Mouse (Mus musculus) stomach, embryonic 14.5 days (tissue): Measurements from ENCODE around the gene Cntn5. TPM values are rescaled to one million over a fixed set of nuclear protein-coding genes. Genes with fewer than 3 reads are reported as not detected.

Experiments
- ATAC-seq: fragments of 200-750 bp; cut with Nextera tagmentation; 2 replicates; pipeline ENCODE4 v1.8.0; 2017; ENCODE audit warnings: low read depth, moderate TSS enrichment; ENCODE audit not compliant: insufficient number of reproducible peaks, insufficient read depth, low FRiP score
- H3K27ac ChIP-seq: fragments of 300-500 bp; sonication (generic); 2 replicates; pipeline ENCODE4 v1.5.1; 2014; ENCODE audit warnings: mild to moderate bottlenecking, low read length, moderate library complexity, mixed read lengths
- H3K27me3 ChIP-seq: fragments of 300-500 bp; sonication (generic); 2 replicates; pipeline ENCODE4 v1.6.1; 2014; ENCODE audit warnings: low read length, control low read depth, mixed read lengths; ENCODE audit not compliant: control insufficient read depth, insufficient read depth
- H3K36me3 ChIP-seq: fragments of 300-500 bp; sonication (generic); 2 replicates; pipeline ENCODE4 v1.6.1; 2014; ENCODE audit warnings: mild to moderate bottlenecking, control low read depth, low read length, moderate library complexity, mixed read lengths; ENCODE audit not compliant: control insufficient read depth, insufficient read depth
- H3K4me1 ChIP-seq: fragments of 300-500 bp; sonication (generic); 2 replicates; pipeline ENCODE4 v1.6.1; 2014; ENCODE audit warnings: low read length, control low read depth, mixed read lengths; ENCODE audit not compliant: control insufficient read depth, insufficient read depth
- H3K4me2 ChIP-seq: fragments of 300-500 bp; sonication (generic); replicated peaks from 2 replicates; pipeline ENCODE4 v1.6.1; 2014; ENCODE audit warnings: low read depth, low read length, control low read depth
- H3K4me3 ChIP-seq: fragments of 300-500 bp; sonication (generic); 2 replicates; pipeline ENCODE4 v1.5.1; 2014; ENCODE audit warnings: low read depth, low read length, control low read depth
- H3K9ac ChIP-seq: fragments of 300-500 bp; sonication (generic); replicated peaks from 2 replicates; pipeline ENCODE4 v1.6.1; 2014; ENCODE audit warnings: low read depth, mild to moderate bottlenecking, control low read depth, low read length, moderate library complexity, mixed read lengths
- H3K9me3 ChIP-seq: fragments of 300-500 bp; sonication (generic); 2 replicates; pipeline ENCODE4 v1.6.1; 2016; ENCODE audit warnings: low read depth, low read length, control low read depth; ENCODE audit not compliant: control insufficient read depth
- whole genome bisulfite sequencing: fragments of 180-500 bp; shearing (Covaris S2); extraction: QIAGEN DNeasy Blood & Tissue Kit; methylation state at CpG from one replicate; pipeline ENCODE4 v1.1.7; 2014; 5-methylcytosine and 5-hydroxymethylcytosine counted together
- polyA plus RNA-seq: library from polyadenylated mRNA; unstranded; fragments of >200 nt; fragmentation: Nextera tagmentation; extraction: Ambion mirVana; gene quantifications from 2 replicates; pipeline ENCODE4 v1.2.1, GENCODE M21; 2014

The Cntn5 gene
- polyA plus RNA-seq, 1 experiment from 2014 or later = 0.20 TPM

DNA sequence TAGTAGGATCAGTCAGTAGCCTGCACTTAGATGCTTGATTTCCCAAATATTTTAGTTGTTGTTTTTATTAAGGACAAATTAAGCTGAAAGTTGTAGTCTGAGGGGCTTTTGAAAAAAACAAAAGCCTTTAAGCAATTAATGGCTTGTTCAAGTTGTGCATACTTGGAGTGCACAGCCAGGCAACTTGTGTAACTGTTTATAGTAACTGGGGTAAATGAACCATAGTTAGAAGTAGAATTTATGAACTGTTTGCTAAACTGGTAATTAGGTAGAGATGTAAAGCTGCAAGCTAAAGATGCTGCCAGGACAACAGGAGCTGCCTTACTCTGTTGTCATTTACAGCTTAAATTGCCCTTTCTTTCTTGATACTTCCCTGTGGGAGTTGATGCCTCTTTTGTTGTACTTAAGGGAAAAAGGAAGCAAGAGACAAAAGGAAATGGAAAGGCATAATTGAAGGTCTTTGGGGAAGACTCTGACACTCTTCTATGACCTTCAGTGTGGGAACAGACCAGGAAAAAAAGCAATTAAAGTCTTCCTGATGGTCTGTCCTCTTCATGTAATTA, 943.9 kb downstream of the Cntn5 start:
- no peaks in the 10 kb centered on the region for H3K36me3 ChIP-seq
- H3K4me1 ChIP-seq = no peaks in the 10 kb centered on the region
- H3K27ac ChIP-seq = no peak overlapping the region
- no peak overlapping the region for H3K4me2 ChIP-seq
- H3K9ac ChIP-seq = no peak overlapping the region
- no peaks in the 10 kb centered on the region for H3K9me3 ChIP-seq
- no peak overlapping the region for H3K4me3 ChIP-seq
- ATAC-seq = no peak
- H3K27me3 ChIP-seq = no peaks in the 10 kb centered on the region

DNA sequence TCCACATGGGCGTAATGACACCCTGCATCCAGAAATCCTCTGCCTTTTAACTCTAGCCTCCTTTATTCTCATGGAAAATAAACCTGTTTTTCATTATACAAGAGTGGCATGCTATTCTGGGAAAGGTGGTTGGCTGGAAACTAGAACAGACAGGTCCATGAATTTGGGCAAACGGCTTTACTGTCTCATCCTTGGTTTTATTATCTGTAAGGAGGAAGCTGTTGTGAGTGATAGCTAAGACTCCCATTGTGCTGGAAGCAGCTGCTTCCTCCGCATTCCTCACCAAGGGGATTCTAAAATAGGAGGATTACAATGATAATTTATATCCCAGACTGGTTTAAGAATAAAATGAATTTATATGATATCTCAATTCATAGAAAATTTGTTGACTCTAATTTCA, 955.2 kb downstream of the Cntn5 start:
- 71% methylated on average over 3 of the region's 3 CpGs for WGBS
- Histone ChIP-seq H3K9me3 (no peaks in the 10 kb centered on the region), H3K4me3 (no peak overlapping the region), H3K27ac (no peak overlapping the region), H3K9ac (no peak overlapping the region), H3K36me3 (no peaks in the 10 kb centered on the region), H3K27me3 (no peaks in the 10 kb centered on the region), H3K4me2 (no peak overlapping the region), H3K4me1 (no peaks in the 10 kb centered on the region)
- no peak for ATAC-seq

DNA sequence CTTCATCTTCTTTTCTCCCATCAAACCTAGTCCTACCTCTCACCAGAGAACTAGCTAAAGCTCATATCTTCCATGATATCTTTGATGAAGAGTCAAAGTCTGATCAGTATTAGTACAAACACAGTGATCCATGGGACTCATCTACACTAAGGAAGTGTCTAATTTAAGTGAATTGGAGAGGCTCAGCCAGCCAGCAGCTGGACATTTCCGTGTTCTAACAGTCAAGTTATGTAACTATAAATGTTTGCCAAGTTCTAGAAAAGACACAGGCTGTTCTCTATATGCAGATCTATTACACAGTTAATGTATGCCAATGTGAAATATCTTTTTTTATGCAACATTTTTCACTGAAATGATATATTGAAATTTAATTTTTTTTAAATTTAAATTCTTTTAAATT, 959.7 kb downstream of the Cntn5 start:
- Histone ChIP-seq H3K9me3 (no peaks in the 10 kb centered on the region), H3K27me3 (no peaks in the 10 kb centered on the region), H3K4me2 (no peak overlapping the region), H3K4me1 (no peaks in the 10 kb centered on the region), H3K36me3 (no peaks in the 10 kb centered on the region), H3K27ac (no peak overlapping the region), H3K9ac (no peak overlapping the region), H3K4me3 (no peak overlapping the region)
- no peak for ATAC-seq
- WGBS = 49% methylated on average over 1 of the region's 1 CpGs

DNA sequence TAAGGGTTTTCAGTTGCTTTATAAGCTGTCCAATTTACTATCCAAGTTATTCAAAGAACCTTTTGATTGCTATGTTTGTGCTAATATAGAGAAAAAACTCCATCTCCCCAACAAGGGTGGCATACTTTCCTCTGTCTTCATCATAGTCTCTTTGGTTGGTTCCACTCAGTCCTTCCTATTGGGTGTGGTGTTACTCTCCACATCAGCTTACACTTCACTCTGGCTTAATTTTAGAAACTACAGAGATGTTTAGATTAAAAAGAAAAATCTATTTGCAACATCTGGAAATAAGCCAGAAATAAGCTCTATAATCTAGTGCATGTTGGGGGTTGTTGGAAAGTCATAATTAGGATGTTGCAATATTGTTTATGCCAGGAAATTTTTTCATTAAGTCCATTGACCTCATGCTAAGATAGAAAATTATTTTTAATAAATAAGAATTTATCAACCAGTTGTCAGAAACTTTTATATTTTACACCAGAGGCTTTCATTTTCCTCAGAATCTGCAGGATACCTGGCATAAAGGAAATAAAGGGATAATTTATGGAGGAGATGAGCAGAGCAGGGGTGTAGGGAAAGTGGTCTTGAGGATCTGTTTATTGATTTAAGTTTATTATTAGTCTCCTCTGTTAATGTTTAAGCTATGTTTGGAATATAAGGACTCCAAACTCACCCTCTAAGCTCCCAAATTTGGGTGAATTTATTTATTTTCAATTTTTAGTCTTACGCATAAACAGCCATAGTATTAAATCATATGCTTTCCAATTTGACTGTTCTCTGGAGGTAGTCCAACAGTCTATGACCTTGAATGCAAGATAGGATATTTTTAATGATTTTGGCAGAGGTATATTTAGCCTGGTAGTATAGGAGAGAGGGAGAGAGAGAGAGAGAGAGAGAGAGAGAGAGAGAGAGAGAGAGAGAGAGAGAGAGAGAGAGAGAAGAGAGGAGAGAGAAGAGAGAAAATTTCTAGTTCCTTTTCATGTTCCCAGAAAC, 966.8 kb downstream of the Cntn5 start:
- ATAC-seq = no peak
- Histone ChIP-seq H3K4me1 (no peaks in the 10 kb centered on the region), H3K27me3 (no peaks in the 10 kb centered on the region), H3K9me3 (no peaks in the 10 kb centered on the region), H3K4me2 (no peak overlapping the region), H3K4me3 (no peak overlapping the region), H3K9ac (no peak overlapping the region), H3K27ac (no peak overlapping the region), H3K36me3 (no peaks in the 10 kb centered on the region)
- 57% methylated on average over 1 of the region's 1 CpGs for WGBS

DNA sequence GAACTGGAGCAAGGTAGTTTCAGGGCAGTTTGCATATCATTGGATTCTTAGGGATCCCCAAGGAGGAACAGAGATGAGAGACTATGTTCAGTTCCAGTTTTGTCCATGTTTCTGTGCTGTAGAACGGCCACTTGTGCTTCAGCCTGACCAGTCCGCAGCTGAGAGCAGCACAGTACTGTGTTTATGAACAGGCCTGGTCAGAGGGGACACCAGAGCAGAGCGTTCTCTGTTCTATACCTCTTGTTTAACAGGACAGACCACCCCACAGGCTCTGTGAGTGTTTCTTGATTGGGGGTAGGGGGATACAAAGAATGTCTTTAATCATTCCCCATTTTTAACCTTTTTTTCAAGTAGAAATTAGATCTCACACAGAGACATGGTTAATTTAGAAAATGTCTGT, 984.0 kb downstream of the Cntn5 start:
- Histone ChIP-seq H3K27ac (no peak overlapping the region), H3K4me1 (no peaks in the 10 kb centered on the region), H3K36me3 (no peaks in the 10 kb centered on the region), H3K9me3 (no peaks in the 10 kb centered on the region), H3K27me3 (no peaks in the 10 kb centered on the region), H3K9ac (no peak overlapping the region), H3K4me3 (no peak overlapping the region), H3K4me2 (no peak overlapping the region)
- WGBS = 86% methylated on average over 3 of the region's 3 CpGs
- ATAC-seq = no peak

DNA sequence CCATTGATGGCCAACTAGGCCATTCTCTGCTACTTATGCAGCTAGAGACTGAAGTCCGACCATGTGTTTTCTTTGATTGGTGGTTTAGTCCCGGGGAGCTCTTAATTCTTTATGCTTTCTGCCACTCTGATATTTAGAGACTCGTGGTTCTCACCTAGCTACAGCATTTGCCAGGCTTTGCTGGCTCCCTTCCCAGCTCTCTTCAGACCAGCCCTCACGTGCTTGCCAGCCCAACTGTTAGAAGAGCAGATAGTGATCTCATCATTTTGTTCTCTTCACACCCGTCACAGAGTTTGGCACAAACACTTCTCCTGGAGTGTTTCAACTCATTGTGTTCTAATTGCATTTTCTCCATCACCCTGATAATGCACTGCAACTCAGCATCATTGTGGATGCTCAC, 1005.5 kb downstream of the Cntn5 start:
- Histone ChIP-seq H3K9ac (no peak overlapping the region), H3K27me3 (no peaks in the 10 kb centered on the region), H3K27ac (no peak overlapping the region), H3K4me2 (no peak overlapping the region), H3K4me1 (no peaks in the 10 kb centered on the region), H3K36me3 (no peaks in the 10 kb centered on the region), H3K4me3 (no peak overlapping the region), H3K9me3 (no peaks in the 10 kb centered on the region)
- WGBS = 66% methylated on average over 5 of the region's 5 CpGs
- no peak for ATAC-seq

DNA sequence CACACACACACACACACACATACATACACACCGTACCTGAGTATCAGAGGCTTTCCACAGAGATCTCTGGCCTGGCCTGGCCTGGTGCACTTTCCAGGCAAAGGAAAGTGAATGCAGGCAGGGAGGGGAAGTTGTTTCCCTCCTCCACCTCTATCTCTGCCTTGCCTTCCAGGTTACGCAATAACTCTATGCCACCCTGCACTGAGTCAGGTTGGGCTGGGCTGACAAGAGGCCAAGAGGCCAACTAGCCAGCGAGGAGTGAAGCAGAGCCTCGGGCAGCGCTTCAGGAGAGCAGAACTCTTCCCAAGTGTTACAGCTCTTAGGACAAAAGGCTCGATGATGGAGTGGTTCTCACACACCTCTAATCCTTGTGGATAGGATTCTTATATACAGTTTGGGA, 1018.4 kb downstream of the Cntn5 start:
- Histone ChIP-seq H3K9ac (no peak overlapping the region), H3K27ac (no peak overlapping the region), H3K27me3 (no peaks in the 10 kb centered on the region), H3K36me3 (no peaks in the 10 kb centered on the region), H3K4me3 (no peak overlapping the region), H3K4me2 (no peak overlapping the region), H3K9me3 (no peaks in the 10 kb centered on the region), H3K4me1 (no peaks in the 10 kb centered on the region)
- 73% methylated on average over 6 of the region's 6 CpGs for WGBS
- ATAC-seq = no peak

DNA sequence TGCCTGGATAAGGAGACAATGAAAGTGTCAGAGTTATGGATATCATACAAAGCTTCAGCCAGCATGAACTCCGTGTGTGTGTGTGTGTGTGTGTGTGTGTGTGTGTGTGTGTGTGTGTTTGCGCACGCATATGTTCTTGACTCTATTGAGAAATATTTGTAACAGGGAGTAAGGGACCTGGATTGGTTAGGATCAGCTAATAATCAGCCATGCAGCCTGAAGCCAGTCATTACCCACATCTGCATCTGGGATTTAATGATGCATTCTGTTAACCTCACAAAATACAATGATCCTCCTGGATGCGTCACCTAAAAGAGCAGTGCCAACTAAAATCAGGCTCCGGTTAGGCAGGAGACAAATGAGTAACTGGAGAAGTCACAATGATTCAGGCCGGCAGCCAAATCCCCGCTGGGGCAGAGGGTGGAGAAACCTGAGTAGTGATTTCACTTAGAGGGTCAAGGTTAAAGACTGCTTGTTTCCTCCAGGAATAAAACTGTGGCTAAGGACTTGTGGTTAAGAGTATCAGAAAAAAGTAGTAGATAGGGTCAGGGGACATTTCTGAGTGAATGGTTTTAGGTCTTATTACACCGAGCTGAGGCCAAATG, 1021.7 kb downstream of the Cntn5 start:
- no peak overlapping the region for H3K4me2 ChIP-seq
- H3K27ac ChIP-seq = no peak overlapping the region
- no peak for ATAC-seq
- no peaks in the 10 kb centered on the region for H3K27me3 ChIP-seq
- no peaks in the 10 kb centered on the region for H3K36me3 ChIP-seq
- H3K9me3 ChIP-seq = no peaks in the 10 kb centered on the region
- no peaks in the 10 kb centered on the region for H3K4me1 ChIP-seq
- 62% methylated on average over 8 of the region's 8 CpGs for WGBS
- H3K4me3 ChIP-seq = no peak overlapping the region
- no peak overlapping the region for H3K9ac ChIP-seq
